Mouse (Mus musculus) mature B cell (primary cell): ENCODE measurements around the gene Agr2.

Source experiments
- in situ Hi-C: fragments of 300-500 bp; cut with MboI; formaldehyde crosslinking; loops from 2 replicates; pipeline ENCODE4 v1.14.3; 2019

Agr2 gene

GRCm38 (mm10) chr12:36026126-36026525 is 33.4 kb downstream of the Agr2 start:
- in situ Hi-C loops: no loop called here

GRCm38 (mm10) chr12:36027171-36027570 is 34.5 kb downstream of the Agr2 start:
- in situ Hi-C loops: no loop called here

DNA sequence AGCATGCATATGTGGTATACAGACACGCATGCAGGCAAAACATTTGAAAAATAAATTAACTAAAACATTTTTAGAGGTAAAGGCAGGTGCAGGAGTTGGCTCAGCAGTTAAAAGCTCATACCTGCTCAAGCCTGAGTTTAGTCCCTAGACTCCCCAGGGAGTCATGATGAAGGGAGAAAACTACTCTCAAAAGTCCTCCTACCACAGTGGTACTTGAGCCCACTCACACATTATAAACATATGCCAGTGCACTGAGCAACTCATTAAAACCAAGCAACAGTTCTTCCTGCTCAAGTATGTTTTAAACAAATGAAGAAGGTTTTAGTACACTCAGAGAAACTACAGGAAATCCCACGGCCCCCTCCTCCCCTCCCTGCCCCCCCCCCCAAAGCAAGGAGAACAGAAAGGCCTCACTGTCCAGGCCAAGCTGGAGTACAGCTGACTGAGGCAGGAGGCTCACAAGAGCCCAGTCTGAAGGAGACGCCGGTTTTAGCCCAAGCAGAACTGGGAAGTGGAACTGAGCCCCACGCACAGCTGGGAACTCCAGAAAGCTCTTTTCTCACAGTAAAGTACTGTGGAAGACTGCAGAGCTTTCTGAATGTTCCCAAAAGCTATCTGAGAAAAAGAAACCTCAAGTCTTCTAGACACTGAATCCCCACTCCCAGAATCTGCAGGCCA is 36.4 kb downstream of the Agr2 start:
- in situ Hi-C loops: no loop called here

- in situ Hi-C loops: no loop called here
Observed at GRCm38 (mm10) chr12:36029687-36030086, 37.0 kb downstream of the Agr2 start.

DNA sequence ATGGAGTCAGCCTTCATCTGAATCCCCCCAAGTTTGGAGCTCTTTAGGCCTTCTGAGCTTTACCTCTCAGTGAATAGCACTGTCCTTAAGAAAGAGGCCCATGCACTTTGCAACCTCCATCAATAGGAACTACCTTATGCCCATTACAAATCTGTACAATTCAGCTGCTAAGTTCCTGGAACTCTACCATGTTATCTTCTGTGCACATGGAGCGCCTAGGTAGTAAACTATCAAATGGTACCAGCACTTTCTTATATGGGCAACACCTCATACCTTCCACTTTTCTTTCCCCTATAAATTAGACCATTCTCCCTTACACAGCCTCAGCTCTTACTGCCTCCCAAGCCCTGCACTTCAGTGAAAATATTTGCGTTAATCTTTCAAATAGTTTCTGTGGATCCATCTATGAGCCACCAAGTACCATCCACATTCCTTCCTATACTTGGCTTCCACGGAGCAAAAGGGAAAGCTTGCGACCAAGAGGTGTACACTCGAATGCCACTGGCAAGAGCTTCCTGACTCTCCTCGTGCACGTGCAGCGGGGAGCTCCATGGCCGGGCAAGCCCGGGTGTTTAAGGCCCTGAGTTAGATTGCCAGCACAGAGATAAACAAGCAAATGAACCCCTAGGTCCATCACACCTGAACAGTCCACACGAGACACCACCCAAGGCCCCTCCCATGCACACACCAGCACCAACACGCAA is 38.1 kb downstream of the Agr2 start:
- in situ Hi-C loops: no loop called here

DNA sequence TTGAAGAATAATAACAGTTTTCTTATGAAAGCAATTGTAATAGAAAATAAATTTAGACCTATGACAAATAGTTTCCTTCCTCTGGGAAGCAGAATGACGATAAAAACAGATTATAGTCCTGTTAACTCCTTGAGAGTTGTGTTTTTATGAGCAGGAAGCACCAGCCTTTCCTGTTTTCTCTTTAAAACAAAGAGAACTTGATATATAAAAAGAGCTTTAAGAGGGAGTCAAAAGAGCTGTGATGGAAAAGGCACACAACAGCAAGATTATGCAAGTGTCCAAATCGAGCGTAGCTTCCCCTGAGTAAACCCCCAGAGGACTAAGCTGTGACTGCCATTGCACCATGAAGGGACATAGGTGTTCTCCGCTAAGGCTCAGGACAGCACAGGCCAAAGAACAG is 39.7 kb downstream of the Agr2 start:
- in situ Hi-C loops: no loop called here

DNA sequence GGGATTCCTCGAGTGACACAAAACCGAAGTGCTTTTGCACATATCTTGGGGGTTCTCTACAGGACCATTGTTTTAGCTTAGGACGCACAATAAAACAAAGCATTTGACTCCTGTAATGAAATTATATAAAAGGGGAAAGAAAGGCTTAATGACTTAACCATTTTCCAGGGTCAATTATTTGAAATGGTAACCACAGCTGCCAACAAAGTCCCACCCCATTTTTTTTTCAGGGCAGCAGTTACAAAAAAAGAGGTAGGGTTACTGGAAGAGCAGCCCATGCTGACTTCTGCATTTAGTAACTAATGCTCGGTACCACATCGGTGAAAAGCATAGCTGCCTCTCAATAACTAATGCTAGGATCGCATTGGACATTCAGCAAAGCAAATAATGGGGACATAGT is 42.8 kb downstream of the Agr2 start:
- in situ Hi-C loops: no loop called here

DNA sequence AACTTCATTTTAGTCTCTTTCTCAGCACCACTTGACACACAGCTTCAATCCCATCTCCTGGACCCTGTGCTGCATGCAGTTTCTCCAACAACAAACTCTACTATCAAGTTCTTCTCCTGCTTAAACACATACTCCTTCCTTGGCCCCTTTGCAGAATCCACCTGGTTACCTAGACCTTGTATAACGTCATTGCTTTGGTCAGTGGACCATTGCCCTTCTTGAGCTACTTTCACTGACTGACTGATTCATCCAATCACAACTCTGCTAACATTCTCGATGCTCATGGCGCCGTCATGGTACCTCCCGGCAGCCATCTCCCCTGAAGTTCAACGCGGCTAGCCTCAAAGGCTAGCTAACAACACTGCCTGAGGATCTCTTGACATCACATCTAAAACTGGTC is 43.4 kb downstream of the Agr2 start:
- in situ Hi-C loops: no loop called here

DNA sequence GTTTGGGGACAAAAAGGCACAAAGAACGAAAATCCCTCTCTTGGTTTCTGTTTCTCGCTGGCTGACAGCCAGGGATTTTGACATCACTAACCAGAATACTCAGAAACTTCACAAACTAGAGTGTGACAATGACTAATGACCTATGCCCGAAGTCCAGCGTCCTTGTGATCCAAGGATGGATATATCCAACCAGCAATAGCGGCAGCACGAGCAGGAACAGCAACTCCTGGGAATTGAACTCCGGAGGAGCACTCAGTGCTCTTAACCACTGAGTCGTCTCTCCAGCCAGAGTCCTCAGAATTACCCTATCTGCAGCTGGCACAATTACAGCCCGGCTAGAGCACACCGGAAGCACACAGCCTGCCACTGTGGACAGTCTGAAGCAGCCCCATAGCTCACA is 44.1 kb downstream of the Agr2 start:
- in situ Hi-C loops: no loop called here

GRCm38 (mm10) chr12:36039541-36040084 is 46.9 kb downstream of the Agr2 start:
- in situ Hi-C loops: no loop called here

DNA sequence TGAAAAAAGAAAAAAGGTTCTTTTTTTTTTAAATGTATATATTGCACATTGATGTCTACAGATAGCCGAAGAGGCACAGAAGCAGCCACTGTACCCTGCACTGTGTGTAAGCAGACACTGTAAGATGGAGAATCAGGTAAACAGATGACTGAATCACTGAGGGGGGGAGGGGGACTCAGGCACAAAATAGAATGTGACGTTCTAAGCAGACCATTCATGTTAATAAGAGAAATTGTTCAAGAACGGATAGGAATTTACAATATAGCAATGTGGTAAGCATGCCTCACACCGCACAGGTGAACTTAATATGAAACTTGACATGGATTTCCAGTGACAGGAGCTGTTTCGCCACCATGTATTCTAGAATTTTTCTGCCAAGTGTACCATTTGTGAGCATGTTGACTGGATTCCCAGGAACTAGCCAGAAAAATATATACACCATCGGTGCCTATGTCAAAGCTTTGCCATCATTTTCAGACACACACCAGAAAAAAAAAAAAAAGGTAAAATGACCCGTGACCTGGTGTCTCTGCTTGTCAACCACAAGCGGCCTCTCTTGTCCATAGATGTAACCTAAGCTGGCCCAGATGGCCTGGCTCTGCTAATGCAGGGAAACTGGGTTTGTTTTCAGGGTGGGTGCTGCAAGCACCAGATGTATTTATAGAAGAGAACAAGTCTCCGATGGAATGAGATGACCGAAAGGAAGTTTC is 48.0 kb downstream of the Agr2 start:
- in situ Hi-C loops: no loop called here

- in situ Hi-C loops: no loop called here
Observed at GRCm38 (mm10) chr12:36041281-36041589, 48.5 kb downstream of the Agr2 start.

DNA sequence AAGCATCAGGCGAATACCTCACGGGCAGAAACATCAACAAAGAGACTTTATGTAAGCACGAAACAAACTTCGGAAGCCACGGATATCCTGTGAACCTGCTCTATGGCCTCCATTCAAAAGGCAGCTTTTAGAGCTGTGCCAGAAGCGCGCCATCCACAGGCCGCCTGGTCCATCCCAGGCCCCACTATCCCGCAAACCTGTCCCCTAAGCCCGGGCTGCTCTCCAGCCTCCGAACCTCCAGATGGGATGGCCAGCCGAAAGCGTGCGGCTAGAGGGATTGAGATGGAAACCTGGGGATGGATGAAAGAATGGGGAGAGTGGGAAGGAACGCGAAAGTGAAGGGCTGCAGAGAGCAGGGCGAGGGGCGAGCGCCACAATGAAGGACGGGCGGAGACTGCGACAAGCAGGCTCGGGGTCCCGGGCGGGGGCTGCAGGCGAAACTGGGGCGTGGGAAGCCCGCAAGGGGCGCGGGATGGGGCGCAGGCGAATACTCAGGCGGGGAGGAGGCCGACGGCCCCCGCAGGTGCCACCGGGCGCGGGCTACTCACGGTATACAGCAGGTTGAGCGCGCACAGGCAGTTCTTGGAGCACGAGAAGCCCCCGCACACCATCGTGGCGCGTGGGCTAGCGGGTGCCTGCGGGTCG is 49.1 kb downstream of the Agr2 start:
- in situ Hi-C loops: no loop called here

DNA sequence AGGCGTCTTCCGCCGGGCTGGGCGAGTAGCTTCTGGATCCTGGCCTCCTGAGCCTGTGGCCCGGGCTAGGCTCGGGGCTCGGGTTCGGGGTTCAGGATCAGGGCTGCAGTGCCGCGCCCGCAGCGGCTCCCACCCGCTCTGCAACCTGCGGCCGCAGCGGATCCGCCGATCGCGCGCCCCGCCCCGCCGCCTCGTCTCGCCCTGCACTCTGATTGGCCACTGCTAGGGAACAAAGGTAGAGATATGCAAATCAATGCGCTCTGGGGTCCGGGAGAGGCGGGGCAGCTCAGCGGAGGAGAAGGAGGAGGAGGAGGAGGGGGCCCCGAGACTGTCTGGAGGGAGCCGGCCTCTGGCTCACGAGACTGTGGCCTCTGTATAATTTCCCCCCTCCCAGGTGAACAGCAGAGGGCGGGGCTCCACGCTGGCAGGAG is 49.7 kb downstream of the Agr2 start, which contains the start of gene Tspan13:
TSS of gene Tspan13 (minus strand) at position 153 of the 431 bp plus-strand sequence.
- in situ Hi-C loops: no loop called here

DNA sequence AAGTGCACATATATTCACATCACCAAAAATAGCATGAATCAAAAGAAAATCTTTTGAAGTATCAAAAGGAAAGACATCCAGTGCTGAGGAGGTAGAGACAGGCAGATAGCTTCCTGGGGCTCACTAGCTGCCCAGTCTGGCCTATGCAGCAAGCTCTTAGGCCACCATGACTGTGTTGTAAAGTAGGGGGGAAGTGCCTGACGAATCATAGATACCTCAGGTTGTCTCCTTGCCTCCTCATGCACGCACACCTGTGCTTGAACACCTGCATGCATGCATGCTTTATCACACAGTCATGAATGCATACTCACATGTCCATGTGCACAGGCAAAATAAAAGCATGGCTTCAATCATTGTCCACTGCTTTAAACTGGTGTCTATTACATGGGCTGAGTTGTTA is 52.0 kb downstream of the Agr2 start:
- in situ Hi-C loops: no loop called here

DNA sequence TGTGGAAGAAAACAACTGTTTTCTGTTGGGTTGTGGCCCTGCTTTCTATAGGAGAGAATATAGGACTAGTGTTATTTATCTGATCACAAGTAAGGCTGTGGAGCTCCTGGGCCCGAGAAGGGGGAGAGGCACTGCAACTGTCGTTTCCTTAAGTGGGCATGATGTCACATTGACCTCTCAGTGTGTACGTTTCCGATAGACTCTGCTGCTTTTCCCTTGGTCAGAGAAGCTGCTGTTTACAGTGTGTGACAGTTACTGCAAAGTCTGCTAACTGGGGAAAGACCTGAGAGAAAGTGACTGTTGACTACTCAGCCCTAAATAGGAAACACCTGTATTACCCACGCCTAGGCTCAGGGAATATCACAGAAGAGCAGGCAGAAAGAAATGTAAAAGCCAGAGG is 53.5 kb downstream of the Agr2 start:
- in situ Hi-C loops: no loop called here

DNA sequence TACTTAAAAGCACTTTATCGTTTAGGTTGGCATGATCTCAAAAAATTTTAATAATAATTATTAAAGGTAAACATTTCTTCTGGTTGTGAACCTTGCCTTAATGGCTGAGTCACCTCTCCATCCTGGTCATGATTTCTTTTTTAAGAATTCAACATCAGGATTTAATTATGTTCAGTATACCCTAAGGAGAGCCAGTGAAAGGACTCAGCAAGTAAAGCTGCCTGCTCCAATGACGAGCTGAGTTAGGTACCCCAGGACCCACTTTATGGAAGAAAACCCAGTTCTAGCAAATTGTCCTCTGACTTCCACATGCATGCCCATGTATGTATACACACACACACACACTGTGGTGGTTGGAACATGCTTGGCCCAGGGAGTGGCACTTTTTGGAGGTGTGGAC is 54.9 kb downstream of the Agr2 start:
- in situ Hi-C loops: no loop called here

GRCm38 (mm10) chr12:36050276-36050675 is 57.6 kb downstream of the Agr2 start:
- in situ Hi-C loops: no loop called here
